Mouse (Mus musculus): Measurements from ENCODE around the gene Irf2bpl. TPM values are rescaled to one million over a fixed set of nuclear protein-coding genes. Genes with fewer than 3 reads are reported as not detected.
A peak's percentile ranks its signal among the peaks of the same experiment; 100 is the strongest.

The Irf2bpl gene
- total RNA-seq, 2 experiments from 2014 or later: 69.8 to 70.2 TPM

- no peak overlapping the region for H3K4me3 ChIP-seq
- no peak for TF ChIP-seq CTCF (conservative IDR thresholded peaks at IDR 0.05)
- peak overlapping the region; percentile 84 for H3K27ac ChIP-seq
- DNase-seq (ENCODE audit: low spot score in 2 of 2): peak; percentile 29 to 31
Measured at GRCm38 (mm10) chr12:86859924-86860790, 24.4 kb downstream of the Irf2bpl start.

- no peak for DNase-seq (ENCODE audit: low spot score in 2 of 2)
- peak overlapping the region; percentile 84 for H3K27ac ChIP-seq
Measured at GRCm38 (mm10) chr12:86858983-86859872, 25.4 kb downstream of the Irf2bpl start.

GRCm38 (mm10) chr12:86858498-86858897, 26.1 kb downstream of the Irf2bpl start:
- DNase-seq (ENCODE audit: low spot score in 2 of 2): no peak
- Histone ChIP-seq H3K27ac (no peak overlapping the region), H3K4me3 (no peak overlapping the region)
- no peak for TF ChIP-seq CTCF (conservative IDR thresholded peaks at IDR 0.05)

More at GRCm38 (mm10) chr12:86858983-86859872, 25.4 kb downstream of the Irf2bpl start:
- no peak for TF ChIP-seq CTCF (conservative IDR thresholded peaks at IDR 0.05)
- H3K4me3 ChIP-seq: no peak overlapping the region

GRCm38 (mm10) chr12:86857290-86857689, 27.3 kb downstream of the Irf2bpl start:
- Histone ChIP-seq H3K27ac (0 out of 2 replicates have a peak overlapping the region, but pooled peaks have one; percentile 7), H3K4me3 (no peak overlapping the region)
- DNase-seq (ENCODE audit: low spot score in 2 of 2): no peak
- TF ChIP-seq CTCF (conservative IDR thresholded peaks at IDR 0.05): no peak

- TF ChIP-seq CTCF (conservative IDR thresholded peaks at IDR 0.05): no peak
- DNase-seq (ENCODE audit: low spot score in 2 of 2): peak; percentile 35 to 56
- H3K4me3 ChIP-seq: no peak overlapping the region
- H3K27ac ChIP-seq: no peak overlapping the region
Measured at GRCm38 (mm10) chr12:86855670-86856069, 28.9 kb downstream of the Irf2bpl start.

- TF ChIP-seq CTCF (conservative IDR thresholded peaks at IDR 0.05): no peak
- no peak overlapping the region for H3K27ac ChIP-seq
- DNase-seq (ENCODE audit: low spot score in 2 of 2): no peak
- no peak overlapping the region for H3K4me3 ChIP-seq
Measured at GRCm38 (mm10) chr12:86853516-86853915, 31.1 kb downstream of the Irf2bpl start.

GRCm38 (mm10) chr12:86851313-86851712, 33.3 kb downstream of the Irf2bpl start:
- H3K4me3 ChIP-seq: no peak overlapping the region
- no peak for TF ChIP-seq CTCF (conservative IDR thresholded peaks at IDR 0.05)
- DNase-seq (ENCODE audit: low spot score in 2 of 2): no peak
- H3K27ac ChIP-seq: no peak overlapping the region

- Histone ChIP-seq H3K4me3 (no peak overlapping the region), H3K27ac (peak overlapping the region; percentile 56; the same call in 1 of the 2 replicates)
- DNase-seq (ENCODE audit: low spot score in 2 of 2): no peak
- TF ChIP-seq CTCF (conservative IDR thresholded peaks at IDR 0.05): peak; percentile 26; the same call in 1 of the 2 replicates
Measured at GRCm38 (mm10) chr12:86850746-86851145, 33.9 kb downstream of the Irf2bpl start.

- peak overlapping the region; percentile 56 for H3K27ac ChIP-seq
- peak; percentile 49 to 66 for DNase-seq (ENCODE audit: low spot score in 2 of 2)
Measured at GRCm38 (mm10) chr12:86849945-86850626, 34.5 kb downstream of the Irf2bpl start.

GRCm38 (mm10) chr12:86842866-86843459, 41.6 kb downstream of the Irf2bpl start:
- Histone ChIP-seq H3K27ac (no peak overlapping the region), H3K4me3 (no peak overlapping the region)
- no peak for DNase-seq (ENCODE audit: low spot score in 2 of 2)
- TF ChIP-seq CTCF (conservative IDR thresholded peaks at IDR 0.05): no peak

More at GRCm38 (mm10) chr12:86849945-86850626, 34.5 kb downstream of the Irf2bpl start:
- H3K4me3 ChIP-seq: no peak overlapping the region
- TF ChIP-seq CTCF (conservative IDR thresholded peaks at IDR 0.05): no peak

GRCm38 (mm10) chr12:86840526-86840925, 44.1 kb downstream of the Irf2bpl start:
- DNase-seq (ENCODE audit: low spot score in 2 of 2): no peak
- Histone ChIP-seq H3K4me3 (no peak overlapping the region), H3K27ac (no peak overlapping the region)
- TF ChIP-seq CTCF (conservative IDR thresholded peaks at IDR 0.05): no peak

GRCm38 (mm10) chr12:86838181-86838580, 46.4 kb downstream of the Irf2bpl start:
- TF ChIP-seq CTCF (conservative IDR thresholded peaks at IDR 0.05): no peak
- no peak overlapping the region for H3K4me3 ChIP-seq
- no peak overlapping the region for H3K27ac ChIP-seq
- DNase-seq (ENCODE audit: low spot score in 2 of 2): no peak
